Mouse (Mus musculus) urinary bladder, postnatal 4 days (tissue): ENCODE measurements at regions not wholly inside any gene's neighbourhood (a gene's known extent, or its start where the extent isn't known, plus 50 kb on each side); places are given as distances from the start of the nearest gene placed in this dataset.

Source experiments
- DNase-seq, 2 experiments: peaks; one replicate each; pipeline ENCODE4 v3.0.0; 2021 to 2022; ENCODE audit warnings: low spot score in 2 of 2

- DNase-seq = no peak
These were observed 206.3 kb upstream of the Mkln1 start for GRCm38 (mm10) chr6:31192197-31192596.

- no peak for DNase-seq
These were observed 205.3 kb upstream of the Mkln1 start for GRCm38 (mm10) chr6:31193202-31193601.

- no peak for DNase-seq
These were observed 200.8 kb upstream of the Mkln1 start for GRCm38 (mm10) chr6:31197631-31198338.

GRCm38 (mm10) chr6:31198340-31198739 is 200.2 kb upstream of the Mkln1 start:
- DNase-seq = no peak

- DNase-seq = no peak
These were observed 197.8 kb upstream of the Mkln1 start for GRCm38 (mm10) chr6:31200705-31201104.

GRCm38 (mm10) chr6:31201375-31201972 is 197.1 kb upstream of the Mkln1 start:
- DNase-seq = no peak

GRCm38 (mm10) chr6:31202594-31202993 is 195.9 kb upstream of the Mkln1 start:
- no peak for DNase-seq

GRCm38 (mm10) chr6:31204434-31204833 is 194.1 kb upstream of the Mkln1 start:
- DNase-seq = no peak

- DNase-seq = no peak
These were observed 193.7 kb upstream of the Mkln1 start for GRCm38 (mm10) chr6:31204839-31205238.

GRCm38 (mm10) chr6:31206106-31206505 is 192.4 kb upstream of the Mkln1 start:
- DNase-seq = no peak

GRCm38 (mm10) chr6:31207231-31207630 is 191.3 kb upstream of the Mkln1 start:
- no peak for DNase-seq

GRCm38 (mm10) chr6:31208224-31208623 is 190.3 kb upstream of the Mkln1 start:
- DNase-seq = no peak

GRCm38 (mm10) chr6:31209411-31210139 is 189.0 kb upstream of the Mkln1 start:
- DNase-seq = no peak

- DNase-seq = no peak
These were observed 188.3 kb upstream of the Mkln1 start for GRCm38 (mm10) chr6:31210209-31210714.

- no peak for DNase-seq
These were observed 187.4 kb upstream of the Mkln1 start for GRCm38 (mm10) chr6:31211091-31211490.

GRCm38 (mm10) chr6:31211616-31212015 is 186.9 kb upstream of the Mkln1 start:
- DNase-seq = no peak

- DNase-seq = no peak
These were observed 186.5 kb upstream of the Mkln1 start for GRCm38 (mm10) chr6:31212080-31212479.

GRCm38 (mm10) chr6:31212694-31213093 is 185.8 kb upstream of the Mkln1 start:
- DNase-seq = no peak

GRCm38 (mm10) chr6:31213161-31213560 is 185.4 kb upstream of the Mkln1 start:
- DNase-seq = no peak

GRCm38 (mm10) chr6:31215661-31216060 is 182.9 kb upstream of the Mkln1 start:
- no peak for DNase-seq

- peak; percentile 75 to 83 for DNase-seq
These were observed 182.1 kb upstream of the Mkln1 start for GRCm38 (mm10) chr6:31216206-31217059.

- DNase-seq = no peak
These were observed 181.4 kb upstream of the Mkln1 start for GRCm38 (mm10) chr6:31217060-31217541.
